ENCODE assay signal across 11 mouse cellular contexts in the genomic region with DNA sequence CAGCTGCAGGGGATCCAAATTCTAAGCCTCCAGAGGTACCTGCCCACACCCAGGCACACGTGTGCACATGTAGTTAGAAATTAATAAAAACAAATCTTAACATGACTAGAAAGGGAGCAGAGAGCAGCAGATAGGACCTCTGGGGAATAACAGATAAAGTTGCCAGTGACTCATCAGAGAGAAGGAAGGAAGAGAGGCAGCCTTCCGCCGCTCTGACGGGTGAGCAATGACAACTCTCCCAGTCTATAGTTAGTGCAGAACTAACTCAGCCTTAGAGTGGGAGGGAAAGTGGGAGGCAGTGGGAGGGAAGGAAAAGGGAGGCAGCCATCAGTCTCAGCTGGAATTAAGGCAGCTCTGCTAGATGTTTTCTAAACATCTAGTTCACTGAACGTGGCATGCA. TPM values are rescaled to one million over a fixed set of nuclear protein-coding genes. Genes with fewer than 3 reads are reported as not detected.
A peak's percentile ranks its signal among the peaks of the same experiment; 100 is the strongest.
DNase-seq lines count a peak whose midpoint lies in the region; ATAC-seq lines count a peak whose summit lies in the region.
"Had no signal": no experiment of that assay in that cellular context is flagged by ENCODE, and none has a peak within 500 bp of the region (broad histone marks: within the 10 kb centered on the region; RNA-seq: fewer than 3 reads in every experiment).

No protein-coding gene starts in this region.

- peak; percentile 39 for DNase-seq in adrenal gland, postnatal 14 days
- no peak for DNase-seq in adrenal gland, postnatal 4 days (ENCODE audit: low spot score in 2 of 2)
- DNase-seq in ovary, postnatal 14 days (ENCODE audit: low spot score) = no peak
- DNase-seq: gastrocnemius, postnatal 25 days had no signal

- WGBS in heart, embryonic 12.5 days = 35% methylated on average over 5 of the region's 5 CpGs

- H3K4me2 ChIP-seq in heart, embryonic 12.5 days = no peak overlapping the region
- H3K4me2 ChIP-seq: embryonic facial prominence, embryonic 12.5 days; midbrain, embryonic 11.5 days had no signal

- H3K27me3 ChIP-seq in megakaryocyte, embryonic 14.5 days (replicated peaks) = no peaks in the 10 kb centered on the region
- no peaks in the 10 kb centered on the region for H3K27me3 ChIP-seq in heart, embryonic 12.5 days (replicated peaks)
- H3K27me3 ChIP-seq: embryonic facial prominence, embryonic 12.5 days had no signal

- H3K36me3 ChIP-seq in megakaryocyte, embryonic 14.5 days (replicated peaks; ENCODE audit: low read length) = peaks cover 18% of the 10 kb centered on the region
- no peaks in the 10 kb centered on the region for H3K36me3 ChIP-seq in heart, embryonic 12.5 days
- H3K36me3 ChIP-seq: embryonic facial prominence, embryonic 12.5 days had no signal

- H3K9me3 ChIP-seq in megakaryocyte, embryonic 14.5 days = no peaks in the 10 kb centered on the region
- H3K9me3 ChIP-seq in heart, embryonic 12.5 days (replicated peaks) = no peaks in the 10 kb centered on the region
- H3K9me3 ChIP-seq: embryonic facial prominence, embryonic 12.5 days had no signal

- H3K27ac ChIP-seq in heart, embryonic 12.5 days (ENCODE audit: poor library complexity, severe bottlenecking) = no peak overlapping the region
- H3K27ac ChIP-seq: embryonic facial prominence, embryonic 12.5 days had no signal

- peak overlapping the region; percentile 80 for H3K4me3 ChIP-seq in megakaryocyte, embryonic 14.5 days (replicated peaks)
- no peak overlapping the region for H3K4me3 ChIP-seq in heart, embryonic 12.5 days
- H3K4me3 ChIP-seq: embryonic facial prominence, embryonic 12.5 days had no signal

- peaks cover 100% of the 10 kb centered on the region for H3K4me1 ChIP-seq in megakaryocyte, embryonic 14.5 days
- H3K4me1 ChIP-seq in heart, embryonic 12.5 days (replicated peaks) = peaks cover 42% of the 10 kb centered on the region
- H3K4me1 ChIP-seq: embryonic facial prominence, embryonic 12.5 days had no signal

- H3K9ac ChIP-seq in heart, embryonic 12.5 days = no peak overlapping the region
- H3K9ac ChIP-seq: embryonic facial prominence, embryonic 12.5 days had no signal

- ATAC-seq in megakaryocyte, adult 5-6 weeks (ENCODE audit: poor library complexity, severe bottlenecking) = no peak
- peak; percentile 79 for ATAC-seq in heart, embryonic 12.5 days (ENCODE audit: insufficient number of reproducible peaks, low FRiP score)
- peak; percentile 71 for ATAC-seq in megakaryocyte-erythroid progenitor cell, adult 5-6 weeks (replicated peaks; ENCODE audit: low FRiP score, low TSS enrichment, poor library complexity, severe bottlenecking)
- no peak for ATAC-seq in monocyte, adult 5-6 weeks (replicated peaks; ENCODE audit: insufficient number of reproducible peaks, low FRiP score, low TSS enrichment, poor library complexity, severe bottlenecking)

RNA-seq across cellular contexts. Expression of gene Scamp1, which starts 21.7 kb away (rescaled TPM):
- total RNA-seq in adrenal gland, postnatal 14 days (2021) = 44.9 and 45.2 TPM in 2 replicates
- total RNA-seq in adrenal gland, postnatal 4 days (2021) = 10 to 100 TPM; 48.1 to 50.1 TPM
- 0.38 and 3.2 TPM in 2 replicates for polyA plus RNA-seq in megakaryocyte, embryonic 14.5 days (2012; ENCODE audit: insufficient read depth, low replicate concordance)
- total RNA-seq in megakaryocyte, adult 5-6 weeks (2015) = 14.0 and 14.4 TPM in 2 replicates
- total RNA-seq in megakaryocyte, adult 5-6 weeks (2017) = 6.8 and 7.3 TPM in 2 replicates
- 26.2 and 29.2 TPM in 2 replicates for polyA plus RNA-seq in heart, embryonic 12.5 days (2016; fragmentation: Nextera tagmentation; extraction: Ambion mirVana)
- 9.5 and 12.4 TPM in 2 replicates for total RNA-seq in megakaryocyte-erythroid progenitor cell, adult 5-6 weeks (2014; fragmentation: Nextera tagmentation)
- total RNA-seq in megakaryocyte-erythroid progenitor cell, adult 5-6 weeks (2017) = 12.6 and 24.4 TPM in 2 replicates
- 3.4 to 4.2 TPM (median 4.1 TPM) in 3 replicates for total RNA-seq in monocyte, adult 5-6 weeks (2017)

Comparison
In these comparisons a context has a peak if more than half of its experiments do, and no peak if none do; other contexts are left out.
1. ATAC-seq: peak in heart, embryonic 12.5 days (single experiment) and megakaryocyte-erythroid progenitor cell, adult 5-6 weeks (single experiment); none in megakaryocyte, adult 5-6 weeks (single experiment) and monocyte, adult 5-6 weeks (single experiment).